Mouse (Mus musculus): ENCODE data around the gene Angptl4. TPM values are rescaled to one million over a fixed set of nuclear protein-coding genes. Genes with fewer than 3 reads are reported as not detected.
A peak's percentile ranks its signal among the peaks of the same experiment; 100 is the strongest.

The Angptl4 gene
- polyA plus RNA-seq, 1 experiment from 2014 or later = 15.5 TPM

- no peaks in the 10 kb centered on the region for H3K27me3 ChIP-seq (replicated peaks; ENCODE audit: control insufficient read depth, insufficient read depth, low read length)
- WGBS = 96% methylated on average over 2 of the region's 2 CpGs
- H3K27ac ChIP-seq (ENCODE audit: low read length) = no peak overlapping the region
- no peak overlapping the region for H3K4me3 ChIP-seq (replicated peaks; ENCODE audit: low read length)
- no peak overlapping the region for H3K9ac ChIP-seq (replicated peaks; ENCODE audit: low read depth, low read length)
- no peak overlapping the region for H3K4me2 ChIP-seq (ENCODE audit: low read length)
- H3K9me3 ChIP-seq (ENCODE audit: control insufficient read depth, low read length) = no peaks in the 10 kb centered on the region
- H3K4me1 ChIP-seq (replicated peaks; ENCODE audit: control insufficient read depth, insufficient read depth, low read length) = peaks cover 12% of the 10 kb centered on the region
- H3K36me3 ChIP-seq (ENCODE audit: control insufficient read depth, insufficient read depth) = no peaks in the 10 kb centered on the region
- ATAC-seq = no peak
Measured at GRCm38 (mm10) chr17:33784939-33785338, 3.3 kb upstream of the Angptl4 start.

- no peaks in the 10 kb centered on the region for H3K9me3 ChIP-seq (ENCODE audit: control insufficient read depth, low read length)
- no peak overlapping the region for H3K4me3 ChIP-seq (replicated peaks; ENCODE audit: low read length)
- no peak overlapping the region for H3K27ac ChIP-seq (ENCODE audit: low read length)
- H3K4me2 ChIP-seq (ENCODE audit: low read length) = no peak overlapping the region
- no peak overlapping the region for H3K9ac ChIP-seq (replicated peaks; ENCODE audit: low read depth, low read length)
- H3K27me3 ChIP-seq (replicated peaks; ENCODE audit: control insufficient read depth, insufficient read depth, low read length) = no peaks in the 10 kb centered on the region
- H3K36me3 ChIP-seq (ENCODE audit: control insufficient read depth, insufficient read depth) = no peaks in the 10 kb centered on the region
- ATAC-seq = no peak
- H3K4me1 ChIP-seq (replicated peaks; ENCODE audit: control insufficient read depth, insufficient read depth, low read length) = peaks cover 26% of the 10 kb centered on the region
Measured at GRCm38 (mm10) chr17:33783408-33783807, 1.8 kb upstream of the Angptl4 start.

- Histone ChIP-seq H3K27ac (ENCODE audit: low read length) (no peak overlapping the region), H3K4me2 (ENCODE audit: low read length) (peak overlapping the region; percentile 79), H3K27me3 (replicated peaks; ENCODE audit: control insufficient read depth, insufficient read depth, low read length) (no peaks in the 10 kb centered on the region), H3K36me3 (ENCODE audit: control insufficient read depth, insufficient read depth) (no peaks in the 10 kb centered on the region), H3K4me1 (replicated peaks; ENCODE audit: control insufficient read depth, insufficient read depth, low read length) (peaks cover 26% of the 10 kb centered on the region), H3K4me3 (replicated peaks; ENCODE audit: low read length) (no peak overlapping the region), H3K9me3 (ENCODE audit: control insufficient read depth, low read length) (no peaks in the 10 kb centered on the region), H3K9ac (replicated peaks; ENCODE audit: low read depth, low read length) (no peak overlapping the region)
- no peak for ATAC-seq
- WGBS = 46% methylated on average over 4 of the region's 4 CpGs
Measured at GRCm38 (mm10) chr17:33782067-33782466, 437 bp upstream of the Angptl4 start.

- peak overlapping the region; percentile 33; the same call in 1 of the 2 replicates for H3K27ac ChIP-seq (ENCODE audit: low read length)
- H3K9me3 ChIP-seq (ENCODE audit: control insufficient read depth, low read length) = no peaks in the 10 kb centered on the region
- no peak overlapping the region for H3K9ac ChIP-seq (replicated peaks; ENCODE audit: low read depth, low read length)
- ATAC-seq = no peak
- H3K4me2 ChIP-seq (ENCODE audit: low read length) = peak overlapping the region; percentile 79
- peak overlapping the region; percentile 47; the same call in 1 of the 2 replicates for H3K4me3 ChIP-seq (replicated peaks; ENCODE audit: low read length)
- 85% methylated on average over 5 of the region's 5 CpGs for WGBS
- no peaks in the 10 kb centered on the region for H3K27me3 ChIP-seq (replicated peaks; ENCODE audit: control insufficient read depth, insufficient read depth, low read length)
- no peaks in the 10 kb centered on the region for H3K36me3 ChIP-seq (ENCODE audit: control insufficient read depth, insufficient read depth)
- peaks cover 26% of the 10 kb centered on the region for H3K4me1 ChIP-seq (replicated peaks; ENCODE audit: control insufficient read depth, insufficient read depth, low read length)
Measured at GRCm38 (mm10) chr17:33780431-33780830, 1.2 kb downstream of the Angptl4 start.

- no peaks in the 10 kb centered on the region for H3K36me3 ChIP-seq (ENCODE audit: control insufficient read depth, insufficient read depth)
- no peak for ATAC-seq
- no peaks in the 10 kb centered on the region for H3K27me3 ChIP-seq (replicated peaks; ENCODE audit: control insufficient read depth, insufficient read depth, low read length)
- peak overlapping the region; percentile 44; the same call in 1 of the 2 replicates for H3K27ac ChIP-seq (ENCODE audit: low read length)
- H3K4me1 ChIP-seq (replicated peaks; ENCODE audit: control insufficient read depth, insufficient read depth, low read length) = peaks cover 26% of the 10 kb centered on the region
- H3K9ac ChIP-seq (replicated peaks; ENCODE audit: low read depth, low read length) = no peak overlapping the region
- H3K4me2 ChIP-seq (ENCODE audit: low read length) = peak overlapping the region; percentile 37; the same call in 1 of the 2 replicates
- WGBS = 91% methylated on average over 5 of the region's 5 CpGs
- no peaks in the 10 kb centered on the region for H3K9me3 ChIP-seq (ENCODE audit: control insufficient read depth, low read length)
- H3K4me3 ChIP-seq (replicated peaks; ENCODE audit: low read length) = no peak overlapping the region
Measured at GRCm38 (mm10) chr17:33779967-33780295, 1.7 kb downstream of the Angptl4 start.

- WGBS = 46% methylated on average over 9 of the region's 9 CpGs
- H3K4me2 ChIP-seq (ENCODE audit: low read length) = peak overlapping the region; percentile 37
Measured at GRCm38 (mm10) chr17:33779271-33779966, 2.2 kb downstream of the Angptl4 start.

GRCm38 (mm10) chr17:33775287-33775686 lies 6.3 kb downstream of the Angptl4 start:
- Histone ChIP-seq H3K36me3 (ENCODE audit: control insufficient read depth, insufficient read depth) (no peaks in the 10 kb centered on the region), H3K27ac (ENCODE audit: low read length) (no peak overlapping the region), H3K4me2 (ENCODE audit: low read length) (no peak overlapping the region), H3K4me3 (replicated peaks; ENCODE audit: low read length) (no peak overlapping the region), H3K9me3 (ENCODE audit: control insufficient read depth, low read length) (no peaks in the 10 kb centered on the region), H3K27me3 (replicated peaks; ENCODE audit: control insufficient read depth, insufficient read depth, low read length) (no peaks in the 10 kb centered on the region), H3K4me1 (replicated peaks; ENCODE audit: control insufficient read depth, insufficient read depth, low read length) (peaks cover 15% of the 10 kb centered on the region), H3K9ac (replicated peaks; ENCODE audit: low read depth, low read length) (no peak overlapping the region)
- WGBS = 96% methylated on average over 4 of the region's 4 CpGs
- no peak for ATAC-seq

More at GRCm38 (mm10) chr17:33779271-33779966, 2.2 kb downstream of the Angptl4 start:
- Histone ChIP-seq H3K9ac (replicated peaks; ENCODE audit: low read depth, low read length) (no peak overlapping the region), H3K27me3 (replicated peaks; ENCODE audit: control insufficient read depth, insufficient read depth, low read length) (no peaks in the 10 kb centered on the region), H3K4me3 (replicated peaks; ENCODE audit: low read length) (no peak overlapping the region), H3K27ac (ENCODE audit: low read length) (peak overlapping the region; percentile 57; the same call in 1 of the 2 replicates), H3K9me3 (ENCODE audit: control insufficient read depth, low read length) (no peaks in the 10 kb centered on the region), H3K4me1 (replicated peaks; ENCODE audit: control insufficient read depth, insufficient read depth, low read length) (peaks cover 26% of the 10 kb centered on the region), H3K36me3 (ENCODE audit: control insufficient read depth, insufficient read depth) (no peaks in the 10 kb centered on the region)
- ATAC-seq = peak; percentile 88

GRCm38 (mm10) chr17:33774573-33775155 lies 7.0 kb downstream of the Angptl4 start:
- Histone ChIP-seq H3K9me3 (ENCODE audit: control insufficient read depth, low read length) (no peaks in the 10 kb centered on the region), H3K4me3 (replicated peaks; ENCODE audit: low read length) (no peak overlapping the region), H3K36me3 (ENCODE audit: control insufficient read depth, insufficient read depth) (no peaks in the 10 kb centered on the region), H3K9ac (replicated peaks; ENCODE audit: low read depth, low read length) (no peak overlapping the region), H3K4me2 (ENCODE audit: low read length) (no peak overlapping the region), H3K4me1 (replicated peaks; ENCODE audit: control insufficient read depth, insufficient read depth, low read length) (peaks cover 12% of the 10 kb centered on the region), H3K27ac (ENCODE audit: low read length) (no peak overlapping the region), H3K27me3 (replicated peaks; ENCODE audit: control insufficient read depth, insufficient read depth, low read length) (no peaks in the 10 kb centered on the region)
- no peak for ATAC-seq
- WGBS = 90% methylated on average over 8 of the region's 8 CpGs

- Histone ChIP-seq H3K27me3 (replicated peaks; ENCODE audit: control insufficient read depth, insufficient read depth, low read length) (no peaks in the 10 kb centered on the region), H3K27ac (ENCODE audit: low read length) (no peak overlapping the region), H3K9ac (replicated peaks; ENCODE audit: low read depth, low read length) (no peak overlapping the region), H3K4me1 (replicated peaks; ENCODE audit: control insufficient read depth, insufficient read depth, low read length) (peaks cover 5% of the 10 kb centered on the region), H3K36me3 (ENCODE audit: control insufficient read depth, insufficient read depth) (no peaks in the 10 kb centered on the region), H3K9me3 (ENCODE audit: control insufficient read depth, low read length) (no peaks in the 10 kb centered on the region), H3K4me3 (replicated peaks; ENCODE audit: low read length) (no peak overlapping the region), H3K4me2 (ENCODE audit: low read length) (no peak overlapping the region)
- no peak for ATAC-seq
- 93% methylated on average over 6 of the region's 6 CpGs for WGBS
Measured at GRCm38 (mm10) chr17:33773871-33774572, 7.6 kb downstream of the Angptl4 start.
